Mouse (Mus musculus): ENCODE data around the gene Scg5.

DNA sequence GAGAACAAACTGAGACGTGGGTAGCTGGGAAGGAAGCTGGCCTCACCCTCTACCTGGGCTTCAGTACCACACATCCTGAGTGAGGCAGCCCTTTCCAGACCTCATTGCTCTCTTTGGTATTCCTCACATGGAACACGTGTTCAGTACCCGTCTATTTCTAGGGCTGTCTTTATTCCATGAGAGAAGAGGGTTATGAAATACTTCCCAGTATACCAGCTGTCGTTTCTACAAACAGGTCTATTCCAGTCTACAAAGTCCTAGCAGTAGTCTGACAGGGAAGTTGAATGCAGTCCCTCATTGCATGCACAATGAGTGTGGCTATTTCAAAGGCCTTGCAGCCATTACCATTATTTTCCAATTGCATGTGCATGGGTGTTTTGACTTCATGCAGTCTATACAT is 23.2 kb downstream of the Scg5 start:
- TF ChIP-seq CTCF (IDR thresholded peaks at IDR 0.05; ENCODE audit: control insufficient read depth, insufficient read depth, low read length) (no peak), POLR2A (IDR thresholded peaks at IDR 0.05; ENCODE audit: borderline replicate concordance, control insufficient read depth, low read depth, low read length) (no peak)
